Mouse (Mus musculus) v-Abl transformed pro-B cells (cell line): ENCODE measurements around the gene Plxna2.

Experiments used
- in situ Hi-C, 2 experiments: fragments of 400-800 bp; cut with MboI; formaldehyde crosslinking; loops; one replicate each; pipeline ENCODE4 v1.15.1; 2025; ENCODE audit not compliant: unreplicated experiment in 2 of 2

Gene Plxna2

DNA sequence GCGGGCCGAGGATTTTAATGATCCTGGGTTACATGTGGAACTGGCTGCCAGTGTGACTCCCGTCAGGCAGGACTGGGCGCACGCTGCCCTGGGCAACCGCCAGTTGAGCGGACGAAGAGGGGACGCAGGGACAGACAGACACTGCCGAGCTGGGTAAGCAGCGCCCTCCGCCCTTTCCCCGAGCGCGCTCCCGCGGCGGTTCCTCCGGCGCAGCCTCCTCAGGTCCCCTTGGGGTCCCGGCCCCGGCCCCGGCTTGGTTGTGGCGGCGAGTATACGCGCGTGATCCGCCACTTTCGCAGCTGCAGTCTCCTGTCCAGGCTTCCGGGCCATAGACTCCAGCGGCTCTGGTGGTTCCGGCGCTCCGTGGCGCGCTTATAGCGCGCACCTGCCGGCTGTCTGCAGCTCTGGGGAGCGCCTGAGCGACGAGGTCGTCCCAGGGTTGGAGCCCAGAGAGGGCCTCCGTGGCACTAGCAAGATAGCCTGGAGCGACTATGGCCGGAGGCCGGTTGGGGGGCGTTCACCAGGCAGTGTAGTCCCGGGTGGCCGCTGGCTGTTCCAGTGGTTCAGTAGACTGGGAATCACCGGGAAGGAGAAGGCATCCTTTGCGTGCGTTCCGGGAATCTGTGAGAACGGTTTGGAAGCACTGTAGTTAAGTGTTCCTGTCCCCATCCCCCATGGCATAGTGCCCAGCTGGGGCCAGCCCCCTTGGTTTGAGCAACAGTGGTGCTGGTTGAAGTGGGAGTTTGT lies 2.4 kb downstream of the Plxna2 start:
- in situ Hi-C loops, result loop anchor here (5.0 to 10.0 kb wide), 2 partner anchors 54 to 102 kb away; no protein-coding TSS in a partner anchor

DNA sequence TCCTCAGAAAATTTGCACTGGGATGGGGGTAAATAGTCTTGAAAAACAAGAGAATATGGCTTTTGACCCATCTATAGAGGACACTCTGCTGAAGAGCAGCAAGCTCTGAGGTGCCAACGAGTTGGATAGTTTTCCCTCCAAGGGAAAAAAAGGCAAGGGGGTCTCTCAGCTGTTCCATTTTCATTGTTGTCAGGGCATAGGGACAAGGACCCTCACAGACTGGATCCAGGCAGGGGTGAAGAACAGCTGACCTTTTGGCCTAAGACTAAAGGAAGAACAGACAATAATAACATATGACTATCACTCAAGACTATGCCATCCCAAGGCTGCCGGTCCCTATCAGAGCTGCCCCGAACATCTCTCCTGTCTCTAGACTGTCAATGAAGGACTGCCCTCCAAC lies 4.2 kb downstream of the Plxna2 start:
- in situ Hi-C loops, result loop anchor here (5.0 to 10.0 kb wide), 2 partner anchors 53 to 100 kb away; no protein-coding TSS in a partner anchor

DNA sequence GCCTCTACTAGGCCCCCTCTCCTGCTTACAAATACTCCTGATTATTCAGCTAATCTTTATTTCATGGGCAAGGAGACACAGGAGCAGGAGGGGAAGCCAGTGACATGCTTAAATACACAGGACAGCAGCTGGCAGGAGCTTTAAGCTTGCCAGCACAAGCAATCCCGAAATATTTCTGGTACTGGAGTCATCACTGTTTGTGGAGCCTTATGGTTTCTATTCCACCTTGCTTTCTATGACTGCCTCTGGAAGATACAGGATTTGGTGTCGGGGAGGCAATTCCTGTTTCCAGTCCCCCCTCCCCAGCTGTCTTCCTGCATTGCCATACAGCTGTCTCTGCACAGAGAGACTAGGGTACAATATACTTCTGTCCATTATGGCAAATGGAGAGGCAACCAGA lies 4.7 kb downstream of the Plxna2 start:
- in situ Hi-C loops, result loop anchor here (5.0 to 10.0 kb wide), 2 partner anchors 52 to 100 kb away; no protein-coding TSS in a partner anchor

DNA sequence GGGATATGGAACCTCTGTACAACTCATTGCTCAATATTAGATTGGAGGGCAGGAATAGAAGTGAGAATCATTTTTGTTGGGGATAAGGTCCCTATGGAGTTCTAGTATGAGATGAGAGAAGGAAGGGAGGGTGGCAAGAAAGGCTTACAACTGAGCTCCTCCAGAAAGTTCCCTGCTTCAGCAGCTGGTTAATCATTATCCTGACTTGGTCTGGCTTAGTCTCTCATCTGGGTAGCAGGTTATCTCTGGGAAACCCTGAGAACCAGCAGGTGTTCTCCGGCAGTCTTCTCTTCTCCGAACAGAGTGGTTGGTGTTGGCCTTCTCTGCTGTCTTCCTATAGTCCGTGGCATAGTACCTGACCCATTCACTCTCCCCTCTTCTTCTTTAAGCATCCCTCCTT lies 5.6 kb downstream of the Plxna2 start:
- in situ Hi-C loops, result loop anchor here (5.0 to 10.0 kb wide), 2 partner anchors 51 to 99 kb away; no protein-coding TSS in a partner anchor

DNA sequence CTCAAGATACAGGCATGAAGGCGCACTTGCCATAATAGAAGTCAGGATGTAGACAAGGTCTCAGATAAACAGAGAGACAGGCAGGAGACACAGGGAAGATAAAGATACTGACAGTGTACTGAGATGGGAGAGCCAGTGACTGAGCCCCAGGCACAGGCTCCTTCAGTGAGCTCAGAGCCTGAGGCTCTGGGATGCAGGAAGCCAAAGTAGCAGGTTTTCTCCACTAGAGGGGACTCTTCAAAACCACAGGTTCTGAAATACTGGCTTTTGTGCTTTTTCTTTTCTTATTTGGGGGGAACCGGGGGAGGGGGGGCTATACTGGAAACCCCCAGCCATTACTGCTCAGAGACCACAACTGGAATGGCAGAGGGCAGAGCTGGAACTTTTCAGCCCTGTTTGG lies 6.4 kb downstream of the Plxna2 start:
- in situ Hi-C loops, result loop anchor here (5.0 to 10.0 kb wide), 2 partner anchors 50 to 98 kb away; no protein-coding TSS in a partner anchor

DNA sequence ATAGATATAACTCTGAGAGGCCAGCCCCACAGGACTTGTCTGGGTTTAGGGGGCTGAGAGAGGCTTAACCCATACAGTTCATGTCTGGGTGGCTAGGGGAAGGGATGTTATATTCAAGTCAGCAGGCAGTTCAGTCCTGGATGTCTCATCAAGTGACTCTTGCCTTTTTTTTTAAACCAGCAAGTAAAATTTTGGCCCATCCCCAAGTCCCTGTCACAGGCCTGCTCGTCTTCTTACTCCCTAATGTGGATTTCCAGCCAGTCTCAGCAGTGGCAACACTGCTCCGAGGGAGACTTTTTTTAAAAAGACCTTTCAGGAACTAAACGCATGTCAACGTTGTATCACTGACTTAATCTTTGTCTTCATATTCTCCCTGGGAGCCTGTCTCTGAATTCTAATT lies 7.0 kb downstream of the Plxna2 start:
- in situ Hi-C loops, result loop anchor here (5.0 to 10.0 kb wide), 2 partner anchors 50 to 97 kb away; no protein-coding TSS in a partner anchor

DNA sequence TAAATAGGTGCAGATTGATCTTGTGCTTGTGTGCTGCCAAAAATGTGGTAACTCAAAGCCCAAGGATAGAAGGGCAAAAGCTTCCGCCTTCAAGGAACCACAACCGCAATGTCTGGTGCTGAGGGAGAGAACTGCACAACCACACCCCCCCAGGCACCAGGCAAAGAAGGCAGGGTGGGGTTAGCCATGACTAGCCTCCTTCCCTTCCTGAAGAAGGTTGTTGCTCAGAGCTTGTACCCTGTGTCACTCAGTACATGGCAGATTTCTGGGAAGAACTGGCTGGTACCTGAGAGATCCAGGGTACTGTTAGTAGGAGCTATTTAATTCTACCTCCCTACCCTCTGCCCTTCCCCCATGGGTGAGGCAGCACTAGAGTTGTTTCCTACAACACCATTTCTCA lies 8.1 kb downstream of the Plxna2 start:
- in situ Hi-C loops, result loop anchor here in 1 of 2 experiments (10.0 kb wide), 1 partner anchor 49 kb away; no protein-coding TSS in a partner anchor

DNA sequence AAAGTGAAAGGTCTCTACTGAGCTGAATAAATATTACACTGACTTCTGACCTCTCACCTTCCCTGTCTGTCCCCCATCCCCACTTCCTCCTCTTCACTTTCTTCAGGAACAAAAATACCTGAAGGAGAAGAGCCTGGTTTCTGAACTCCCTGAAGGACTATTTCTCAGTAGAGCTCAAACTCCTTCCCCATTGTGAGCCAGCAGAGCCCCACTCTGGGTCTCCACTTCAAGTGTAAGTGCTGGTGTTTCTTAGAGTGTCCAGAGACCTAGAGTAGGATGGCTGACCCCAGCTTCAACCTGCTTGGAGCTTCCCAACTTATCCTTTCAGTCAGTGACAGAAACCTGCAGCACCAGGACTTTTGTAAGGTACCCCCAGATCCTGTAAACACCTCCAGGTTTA lies 9.3 kb downstream of the Plxna2 start:
- in situ Hi-C loops, result loop anchor here in 1 of 2 experiments (10.0 kb wide), 1 partner anchor 48 kb away; no protein-coding TSS in a partner anchor

DNA sequence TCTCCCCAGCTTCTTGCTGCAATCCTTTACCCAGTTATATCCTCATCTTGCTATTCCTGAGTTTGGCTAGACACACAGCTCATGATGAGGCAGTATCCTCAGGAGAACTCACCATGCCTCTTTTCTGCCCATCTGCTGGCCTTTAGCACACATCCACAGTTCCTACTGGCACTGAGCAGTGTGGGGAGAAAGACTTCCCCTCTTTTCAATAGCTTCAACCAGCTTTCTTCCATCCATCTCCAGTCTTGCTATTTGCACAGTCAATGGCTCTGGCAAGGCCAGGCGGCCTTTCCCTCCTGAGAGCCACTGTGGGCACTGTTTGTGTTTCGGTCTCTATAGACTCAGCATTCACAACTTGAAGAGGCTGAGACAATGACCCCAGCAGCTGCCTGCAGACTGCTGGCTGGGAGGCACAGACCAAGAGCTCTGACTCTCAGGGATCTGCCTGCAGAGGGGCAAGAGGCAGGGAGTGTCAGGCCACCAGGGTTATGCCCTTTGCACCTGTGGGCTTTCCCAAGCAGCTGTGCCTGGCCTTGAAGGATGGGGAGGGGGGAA lies 11.2 kb downstream of the Plxna2 start:
- in situ Hi-C loops, result loop anchor here in 1 of 2 experiments (10.0 kb wide), 1 partner anchor 46 kb away; no protein-coding TSS in a partner anchor

DNA sequence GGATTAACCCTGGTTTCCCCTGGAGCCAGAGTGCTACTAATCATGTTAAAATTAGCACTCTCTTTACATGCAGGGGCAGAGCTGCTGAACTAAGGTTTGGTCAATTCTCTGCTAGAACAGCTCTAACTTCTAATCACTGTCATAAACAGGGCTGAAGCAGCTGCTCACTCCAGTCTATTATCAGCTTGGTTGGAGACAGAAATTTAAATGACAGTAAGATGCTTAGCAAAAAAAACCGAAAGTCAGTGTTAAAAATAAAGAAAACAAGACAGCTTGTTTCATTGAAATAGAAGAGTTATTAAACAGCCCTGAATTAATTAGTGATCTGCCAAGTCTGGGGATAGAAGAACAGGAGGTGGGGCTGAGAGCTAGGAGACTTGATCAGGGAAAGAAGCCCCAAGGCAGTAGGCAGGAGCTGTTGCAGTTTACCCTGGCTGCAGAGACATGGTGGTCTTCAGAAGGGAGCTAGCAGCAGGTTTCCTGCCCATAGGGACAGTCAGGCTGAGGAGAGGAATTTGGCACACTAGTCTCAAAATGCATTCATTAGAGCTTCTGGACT lies 12.6 kb downstream of the Plxna2 start:
- in situ Hi-C loops, result loop anchor here in 1 of 2 experiments (5.0 kb wide), 1 partner anchor 37 kb away; no protein-coding TSS in a partner anchor

DNA sequence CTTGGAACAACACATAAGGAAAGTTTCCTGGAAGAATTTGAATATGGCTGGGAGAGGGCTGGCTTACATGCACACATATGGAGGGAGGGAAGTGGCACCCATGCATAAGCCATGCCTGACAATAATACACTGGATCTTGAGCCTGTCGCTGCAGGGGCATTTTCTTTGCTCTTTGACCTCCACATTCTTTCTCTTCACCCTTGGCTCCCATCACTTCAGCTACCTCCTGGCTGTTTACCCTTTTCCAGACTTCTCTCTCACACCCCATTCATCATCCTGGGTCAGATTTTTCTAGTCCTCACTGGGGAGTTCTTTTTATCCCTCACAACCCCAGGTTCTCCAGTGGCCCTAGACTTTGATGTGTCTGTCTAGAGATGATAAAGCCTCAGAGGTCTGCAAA lies 13.6 kb downstream of the Plxna2 start:
- in situ Hi-C loops, result loop anchor here in 1 of 2 experiments (5.0 kb wide), 1 partner anchor 36 kb away; no protein-coding TSS in a partner anchor

DNA sequence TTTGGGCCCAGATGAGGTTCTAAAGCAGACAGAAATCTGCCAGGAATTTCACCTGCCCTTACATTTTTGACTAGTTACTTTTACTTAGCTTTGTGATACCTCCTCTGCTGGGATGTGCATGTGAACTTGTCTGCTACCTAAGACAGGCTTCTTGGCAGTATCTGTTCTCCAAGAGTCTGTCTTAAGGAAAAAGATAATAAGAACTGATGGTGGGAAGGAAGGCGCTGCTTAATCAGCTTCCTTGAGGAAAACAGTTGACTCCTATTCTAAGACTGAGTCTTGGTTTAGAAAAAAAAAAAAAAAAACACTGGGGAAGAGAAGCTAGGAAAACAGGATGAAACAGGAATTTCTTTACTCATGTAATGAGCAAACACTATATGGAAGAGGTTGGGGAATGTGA lies 14.0 kb downstream of the Plxna2 start:
- in situ Hi-C loops, result loop anchor here in 1 of 2 experiments (5.0 kb wide), 1 partner anchor 35 kb away; no protein-coding TSS in a partner anchor

DNA sequence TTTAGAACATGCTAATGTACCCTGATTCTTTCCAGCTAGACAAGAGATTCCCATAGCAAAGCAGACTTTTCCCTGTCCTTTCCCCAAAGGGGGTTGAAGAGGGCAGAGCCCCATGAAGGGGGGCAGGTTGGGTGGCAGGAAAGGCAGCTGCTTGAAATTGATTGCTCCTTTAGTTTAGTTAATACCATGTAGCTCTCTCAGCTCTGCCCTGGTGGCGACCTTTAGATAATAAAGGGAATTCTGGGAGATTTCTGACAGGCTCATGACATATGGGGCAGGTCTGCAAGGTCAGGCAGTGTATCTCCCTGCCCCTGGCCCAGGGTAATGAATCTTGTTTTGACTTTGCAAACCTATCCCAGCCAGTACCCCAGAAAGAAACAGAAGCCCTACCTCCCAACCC lies 17.4 kb downstream of the Plxna2 start:
- in situ Hi-C loops, result no loop called here

DNA sequence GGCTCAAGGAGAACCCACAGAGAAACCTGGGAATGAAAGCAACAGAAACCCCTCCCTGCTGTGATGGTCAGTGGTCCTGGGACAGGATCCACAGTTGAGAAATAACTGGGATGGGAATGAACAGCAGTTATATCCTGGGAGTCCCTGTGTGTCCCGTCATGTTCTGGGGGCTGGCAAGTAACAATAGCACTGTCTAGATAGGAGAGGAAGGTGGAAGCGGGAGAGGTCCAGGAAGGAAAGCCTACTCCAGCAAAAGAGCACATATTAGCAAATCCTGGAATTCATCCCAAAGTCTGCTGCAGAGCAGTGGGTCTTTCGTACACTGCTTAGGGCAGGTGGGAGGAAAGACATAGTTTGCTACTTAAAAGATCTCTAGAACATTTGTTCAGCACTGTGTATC lies 17.9 kb downstream of the Plxna2 start:
- in situ Hi-C loops, result no loop called here

DNA sequence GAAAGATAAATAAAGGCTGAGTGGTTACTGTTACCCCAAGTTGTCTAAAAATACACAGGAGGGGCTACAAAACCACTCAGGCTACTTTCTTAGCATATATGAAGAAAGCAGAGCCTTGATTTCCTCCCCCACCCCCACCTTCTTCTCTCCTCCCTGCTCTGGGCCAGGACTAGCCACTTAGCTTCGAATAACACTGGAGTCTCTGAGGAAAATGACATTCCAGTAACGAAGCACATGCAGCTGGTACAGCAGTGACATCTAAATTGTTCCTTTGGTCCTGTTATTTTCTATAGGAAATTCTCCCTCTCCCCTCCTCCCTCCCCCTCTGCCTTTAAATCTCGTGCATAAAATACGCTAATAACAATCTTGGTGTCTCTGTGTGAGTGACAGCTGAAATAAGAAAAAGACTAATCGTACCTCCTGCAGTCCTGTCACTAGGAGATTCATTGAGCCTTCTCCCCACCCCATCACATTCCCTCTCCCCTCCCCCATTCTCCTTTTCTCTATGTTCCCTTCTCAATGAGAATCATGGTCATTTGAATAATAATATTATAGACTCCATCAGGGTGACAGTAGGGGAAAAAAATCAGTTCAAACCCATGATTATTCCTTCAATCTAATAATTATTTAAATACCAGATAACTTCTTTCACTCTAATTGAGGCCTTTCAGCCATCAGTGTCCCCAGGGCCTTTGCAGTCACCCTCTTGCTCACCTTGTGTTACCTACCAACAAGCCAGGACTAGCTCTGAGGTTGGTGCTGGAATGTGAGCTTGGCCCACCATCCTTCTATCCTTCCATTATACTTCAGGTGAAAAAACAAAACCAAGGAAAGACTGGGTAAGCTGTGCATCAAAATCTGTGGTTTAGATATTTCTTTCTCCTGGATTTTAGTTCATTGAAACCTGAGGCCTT lies 19.6 kb downstream of the Plxna2 start:
- in situ Hi-C loops, result no loop called here

DNA sequence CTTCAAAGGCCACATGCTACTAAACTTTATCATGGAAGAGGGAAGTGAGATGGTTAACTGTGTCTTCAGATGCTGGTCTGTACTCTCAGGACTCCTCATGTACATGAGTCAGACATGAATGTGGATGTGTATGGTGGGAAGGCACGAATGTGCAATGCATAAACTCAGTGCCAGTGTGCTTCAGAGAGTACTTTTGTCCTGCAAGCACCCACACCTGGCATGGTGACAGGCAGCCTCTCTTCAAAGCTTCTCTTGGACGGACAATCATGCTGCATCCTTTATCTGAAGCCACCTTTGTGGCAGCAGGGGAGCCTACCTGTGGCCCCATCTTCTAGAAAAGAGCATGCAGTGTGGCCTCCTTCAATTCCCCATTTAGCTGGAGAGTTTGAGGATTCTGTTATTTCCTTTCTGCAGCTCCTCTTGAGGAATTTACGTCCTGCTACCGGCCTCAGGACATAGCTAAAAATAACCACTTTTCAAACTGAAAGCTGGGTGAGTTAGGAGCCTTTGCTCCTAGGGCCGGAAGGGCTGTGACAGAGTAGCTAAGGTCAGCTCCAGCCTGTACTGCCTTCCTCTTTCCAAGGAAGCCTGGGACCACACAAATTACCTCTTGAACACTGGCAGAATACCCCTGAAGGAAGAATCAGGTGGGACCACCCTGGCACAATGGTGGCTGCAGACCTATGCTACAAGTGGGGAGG lies 23.7 kb downstream of the Plxna2 start:
- in situ Hi-C loops, result no loop called here

DNA sequence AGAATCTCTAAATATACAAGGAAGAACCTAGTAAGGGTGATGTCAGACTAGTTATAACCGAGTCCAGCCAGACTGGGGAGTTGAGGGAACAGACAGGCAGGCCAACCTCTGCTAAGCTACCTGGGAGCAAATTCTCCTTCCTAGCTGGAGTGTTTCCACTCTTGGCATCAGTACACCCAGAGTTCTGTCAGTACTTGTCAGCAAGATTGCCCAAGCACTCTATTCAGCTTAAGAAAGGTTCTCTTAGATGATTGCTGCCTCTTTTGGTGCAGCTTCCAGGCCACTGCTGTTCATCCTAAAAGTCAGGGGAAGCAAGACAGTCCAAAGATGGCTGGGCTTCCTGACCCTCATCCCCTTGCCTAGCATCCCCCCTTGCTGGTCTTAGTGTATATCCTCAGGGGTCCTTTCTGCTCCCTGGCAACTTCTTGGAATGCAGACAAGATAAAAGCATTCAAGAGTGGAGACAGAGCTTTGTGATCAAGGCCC lies 24.3 kb downstream of the Plxna2 start:
- in situ Hi-C loops, result no loop called here

DNA sequence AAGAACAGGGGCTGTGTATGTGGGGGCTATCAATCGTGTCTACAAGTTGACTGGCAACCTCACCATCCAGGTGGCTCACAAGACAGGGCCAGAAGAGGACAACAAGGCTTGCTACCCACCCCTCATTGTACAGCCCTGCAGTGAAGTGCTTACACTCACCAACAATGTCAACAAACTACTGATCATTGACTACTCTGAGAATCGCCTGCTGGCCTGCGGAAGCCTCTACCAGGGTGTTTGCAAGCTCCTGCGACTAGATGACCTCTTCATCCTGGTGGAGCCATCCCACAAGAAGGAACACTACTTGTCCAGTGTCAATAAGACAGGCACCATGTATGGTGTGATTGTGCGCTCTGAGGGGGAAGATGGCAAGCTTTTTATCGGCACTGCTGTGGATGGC lies 25.9 kb downstream of the Plxna2 start:
- in situ Hi-C loops, result no loop called here

DNA sequence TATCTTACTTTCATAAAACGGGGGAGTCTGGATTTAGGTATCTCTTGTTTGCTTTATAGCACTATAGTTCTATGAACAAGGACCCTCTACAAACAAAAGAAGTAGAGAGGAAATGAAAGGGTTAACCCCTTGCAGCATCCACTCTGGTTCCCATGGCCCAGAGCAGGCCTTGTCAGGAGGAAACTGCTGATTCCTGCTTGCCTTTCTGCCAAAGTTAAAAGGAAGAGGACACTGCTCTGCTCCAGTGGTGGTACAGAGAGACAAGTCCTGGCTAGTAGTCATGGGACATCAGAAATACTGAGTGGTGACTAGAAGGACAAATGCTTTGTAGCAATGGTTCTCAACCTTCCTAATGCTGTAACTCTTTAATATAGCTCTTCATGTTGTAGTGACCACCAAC lies 27.9 kb downstream of the Plxna2 start:
- in situ Hi-C loops, result no loop called here
